Mouse (Mus musculus): ENCODE measurements around the gene Gatad1.
"Not testable (repeated sequence)": the region's sequence is repeated elsewhere in the genome, so short reads cannot be mapped to it uniquely, and the experiment has no call there.

Gene Gatad1

DNA sequence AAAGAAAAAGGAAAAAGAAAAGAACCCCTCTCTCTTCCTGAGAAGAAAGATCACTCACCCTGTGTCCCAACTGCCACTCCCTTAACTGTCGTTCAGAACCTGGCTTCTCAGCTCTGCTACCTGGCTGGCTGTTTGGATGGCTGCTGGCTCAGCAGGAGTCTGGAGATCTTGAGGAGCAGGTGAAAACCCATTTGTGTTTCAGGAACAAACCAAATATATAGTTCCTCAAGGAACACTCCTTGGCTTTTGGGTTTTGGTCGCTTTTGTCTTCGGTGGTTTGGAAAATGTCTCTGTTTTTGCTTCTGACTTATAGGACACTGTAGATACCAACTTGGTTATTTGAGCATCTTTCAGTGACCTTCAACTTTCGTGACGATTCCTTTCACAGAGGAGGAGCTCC, at the start of gene Gatad1:
TSS of gene Gatad1 (minus strand) at position 101 of the 400 bp plus-strand sequence.
- DNase-seq (ENCODE audit: low spot score in 2 of 2) = no peak

DNA sequence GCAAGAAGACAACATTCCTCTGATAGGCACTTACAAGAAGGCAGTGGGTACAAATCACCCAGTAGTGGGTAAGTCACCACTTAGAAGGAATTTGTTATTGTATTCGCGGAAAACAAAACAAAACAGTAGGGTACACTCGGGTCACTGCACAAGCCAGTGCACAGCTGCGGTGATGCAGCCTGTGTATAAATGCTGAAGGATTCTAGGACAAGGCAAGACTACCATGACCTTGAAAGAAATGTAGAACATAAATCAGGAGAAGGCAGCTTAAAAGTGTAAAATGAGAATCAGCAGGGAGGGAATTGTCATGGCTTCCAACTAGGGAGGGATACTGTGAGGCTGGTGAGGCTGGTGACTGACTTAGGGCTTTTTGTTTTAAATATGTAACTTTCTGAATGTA, 45.2 kb upstream of the Gatad1 start:
- DNase-seq (ENCODE audit: low spot score in 2 of 2) = no peak

DNA sequence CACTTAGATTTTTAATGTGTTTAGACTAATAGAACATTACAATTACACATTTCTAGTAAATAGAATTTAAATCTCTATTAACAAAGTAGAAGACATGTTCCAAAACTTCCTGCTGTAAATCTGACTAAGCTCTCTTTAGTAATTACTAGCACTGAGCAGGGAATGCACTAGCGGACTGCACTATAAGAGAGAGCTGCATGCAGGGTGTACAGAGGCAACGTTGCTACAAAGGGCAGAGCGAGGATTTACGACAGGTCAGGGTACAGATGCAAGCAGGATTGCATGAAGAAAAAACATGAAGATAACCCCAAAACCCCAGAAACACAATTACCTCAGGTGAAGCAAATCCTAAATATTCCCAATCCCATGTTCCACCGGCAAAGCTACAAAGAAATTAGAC, 43.0 kb upstream of the Gatad1 start:
- no peak for DNase-seq (ENCODE audit: low spot score in 2 of 2)

- DNase-seq (ENCODE audit: low spot score in 2 of 2) = no peak
Observed at GRCm38 (mm10) chr5:3696031-3696430, 39.0 kb upstream of the Gatad1 start.

DNA sequence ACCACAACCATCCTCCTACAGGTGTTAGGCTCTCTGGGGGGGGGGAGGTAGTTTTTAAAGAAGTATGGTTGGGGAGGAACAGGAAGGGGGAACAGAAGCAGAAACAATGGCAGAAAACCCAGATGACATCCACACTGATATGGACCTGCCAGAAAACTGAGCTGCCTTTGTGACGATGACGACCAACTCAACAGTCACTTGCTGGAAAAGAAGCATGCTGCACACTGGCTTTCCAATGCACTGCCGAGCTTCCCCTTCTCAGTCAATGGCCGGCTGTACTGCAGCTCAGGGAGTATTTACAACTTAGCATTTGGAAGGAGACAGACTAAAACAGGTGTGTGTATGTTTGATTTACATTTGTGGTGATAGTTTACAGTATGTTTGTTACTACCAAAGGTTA, 38.2 kb upstream of the Gatad1 start:
- DNase-seq (ENCODE audit: low spot score in 2 of 2) = peak in 1 of 2 experiments; percentile 51

GRCm38 (mm10) chr5:3692956-3693355, 36.0 kb upstream of the Gatad1 start:
- peak in 1 of 2 experiments; percentile 44 for DNase-seq (ENCODE audit: low spot score in 2 of 2)

- DNase-seq (ENCODE audit: low spot score in 2 of 2) = no peak
Observed at GRCm38 (mm10) chr5:3691283-3691682, 34.3 kb upstream of the Gatad1 start.

DNA sequence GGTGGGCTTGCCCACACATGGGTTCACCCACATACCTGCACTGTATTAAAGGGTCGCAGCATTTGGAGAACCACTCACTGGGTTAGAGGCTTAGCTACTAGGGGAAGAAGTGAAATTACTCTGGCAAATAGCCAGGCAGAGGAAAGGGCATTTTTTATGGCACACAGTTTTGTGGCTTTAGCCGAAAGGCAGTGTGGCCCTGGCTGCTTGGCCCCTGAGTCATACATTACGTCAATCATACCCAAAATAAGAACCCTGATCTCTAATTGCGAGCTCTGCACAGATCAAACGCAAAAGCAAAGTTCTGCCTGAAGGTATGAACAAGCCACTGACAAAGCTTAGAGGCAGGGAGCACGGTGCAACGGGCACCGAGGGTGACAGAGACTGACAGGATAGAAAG, 31.3 kb upstream of the Gatad1 start:
- DNase-seq (ENCODE audit: low spot score in 2 of 2) = no peak

DNA sequence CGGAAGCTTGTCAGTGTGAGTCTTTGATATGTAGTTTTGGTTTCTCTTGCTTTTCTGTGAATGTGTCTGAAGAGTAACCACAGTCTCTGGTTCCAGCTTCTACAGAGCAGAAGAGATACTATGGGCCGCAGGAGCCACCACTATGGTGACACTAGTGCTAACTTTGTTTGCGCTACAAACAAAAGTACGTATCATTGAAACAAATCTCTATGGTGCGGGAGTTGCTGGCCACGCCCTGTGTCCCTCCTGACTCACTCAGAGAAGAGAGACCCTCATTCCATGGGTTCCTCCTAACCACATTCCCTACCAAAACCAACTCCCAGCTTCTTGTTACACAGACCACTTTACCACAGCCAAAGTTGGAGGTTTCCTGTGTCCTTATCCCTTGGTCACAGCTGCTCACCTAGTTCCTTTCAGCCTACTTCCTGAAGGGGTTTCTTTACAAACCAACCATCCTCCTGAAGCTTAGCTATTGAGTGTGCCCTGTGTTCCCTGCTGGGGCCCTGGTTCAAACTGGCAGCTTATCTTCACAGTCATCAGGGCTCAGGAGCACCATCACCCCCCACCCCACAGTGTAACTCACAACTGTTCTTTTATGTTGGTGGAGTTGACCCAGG, 13.1 kb upstream of the Gatad1 start:
- DNase-seq (ENCODE audit: low spot score in 2 of 2) = no peak

DNA sequence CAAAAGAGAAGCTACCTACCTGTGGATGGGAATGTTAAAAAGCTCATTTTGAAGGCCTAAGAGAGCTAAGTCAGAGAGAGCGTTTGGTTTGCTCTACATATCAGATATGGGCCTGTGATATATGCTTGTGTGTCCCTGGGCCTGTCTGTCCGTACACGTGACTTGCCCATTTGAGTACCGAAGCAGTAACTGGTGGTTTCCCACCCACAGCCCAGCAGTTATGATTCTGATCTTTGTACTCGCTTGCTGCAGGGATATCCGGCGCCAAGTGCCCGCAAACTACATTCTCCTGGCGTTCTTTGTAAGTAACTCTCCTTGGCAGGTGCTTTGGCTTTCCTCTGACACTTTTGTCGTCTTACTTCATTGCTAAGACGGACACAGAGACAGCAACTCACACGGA, 9.6 kb upstream of the Gatad1 start:
- no peak for DNase-seq (ENCODE audit: low spot score in 2 of 2)

DNA sequence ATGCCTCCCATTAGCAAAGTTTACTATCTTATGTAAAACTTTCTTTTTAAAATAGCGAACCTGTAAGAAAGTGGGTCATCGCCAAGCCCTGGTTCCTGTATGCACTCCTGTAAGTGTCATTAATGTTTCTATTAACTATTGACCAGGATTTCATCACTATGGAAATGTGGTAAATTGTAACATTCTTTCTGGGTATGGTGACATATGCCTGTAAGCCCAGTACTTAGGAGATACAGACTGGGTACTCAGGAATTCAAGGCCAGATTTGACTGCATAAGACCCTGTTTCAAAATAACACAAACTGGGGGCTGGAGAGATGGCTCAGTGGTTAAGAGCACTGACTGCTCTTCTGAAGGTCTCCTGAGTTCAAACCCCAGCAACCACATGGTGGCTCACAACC, 8.2 kb upstream of the Gatad1 start:
- no peak for DNase-seq (ENCODE audit: low spot score in 2 of 2)

DNA sequence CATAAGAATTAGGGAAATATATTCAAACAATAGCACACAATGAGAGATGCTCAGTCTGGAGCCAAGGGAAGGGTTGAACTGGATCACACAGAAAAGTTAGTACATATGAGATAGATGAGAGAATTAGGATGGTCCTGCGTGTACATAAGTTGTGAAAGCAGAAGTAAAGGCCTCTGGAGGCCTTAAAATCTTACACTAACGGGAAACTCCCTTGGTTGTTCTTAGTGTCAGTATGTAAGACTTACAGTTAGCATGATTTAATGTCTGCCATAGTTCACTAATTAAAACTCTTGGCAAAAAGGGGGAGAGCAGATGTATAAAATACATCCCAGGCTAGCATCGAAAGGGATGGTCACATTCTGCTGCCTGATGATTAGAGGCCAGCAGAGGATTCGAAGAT, 3.2 kb downstream of the Gatad1 start:
- no peak for DNase-seq (ENCODE audit: low spot score in 2 of 2)

DNA sequence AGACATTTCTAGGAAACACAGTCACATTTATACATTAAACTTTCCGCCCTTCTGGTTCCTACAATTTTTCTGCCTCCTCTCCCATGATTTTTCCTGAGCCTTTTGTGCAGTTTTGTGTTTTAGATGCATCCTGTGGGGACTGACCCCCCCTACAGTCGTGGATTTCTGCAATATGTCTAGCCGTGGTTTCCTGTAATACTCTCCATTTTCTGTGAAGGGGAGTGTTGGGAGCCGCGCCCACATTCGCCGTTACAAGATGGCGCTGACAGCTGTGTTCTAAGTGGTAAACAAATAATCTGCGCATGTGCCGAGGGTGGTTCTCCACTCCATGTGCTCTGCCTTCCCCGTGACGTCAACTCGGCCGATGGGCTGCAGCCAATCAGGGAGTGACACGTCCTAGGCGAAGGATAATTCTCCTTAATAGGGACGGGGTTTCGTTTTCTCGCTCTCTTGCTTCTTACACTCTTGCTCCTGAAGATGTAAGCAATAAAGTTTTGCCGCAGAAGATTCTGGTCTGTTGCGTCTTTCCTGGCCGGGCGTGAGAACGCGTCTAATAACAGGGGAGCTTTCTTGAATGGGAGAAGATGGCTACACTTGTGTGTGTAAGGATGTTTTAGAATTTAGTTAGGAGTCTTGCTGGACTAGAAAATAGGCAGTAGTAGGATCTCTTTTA, 3.9 kb downstream of the Gatad1 start:
- DNase-seq (ENCODE audit: low spot score in 2 of 2) = not testable (repeated sequence)

GRCm38 (mm10) chr5:3651621-3652020, 5.4 kb downstream of the Gatad1 start:
- DNase-seq (ENCODE audit: low spot score in 2 of 2) = no peak

DNA sequence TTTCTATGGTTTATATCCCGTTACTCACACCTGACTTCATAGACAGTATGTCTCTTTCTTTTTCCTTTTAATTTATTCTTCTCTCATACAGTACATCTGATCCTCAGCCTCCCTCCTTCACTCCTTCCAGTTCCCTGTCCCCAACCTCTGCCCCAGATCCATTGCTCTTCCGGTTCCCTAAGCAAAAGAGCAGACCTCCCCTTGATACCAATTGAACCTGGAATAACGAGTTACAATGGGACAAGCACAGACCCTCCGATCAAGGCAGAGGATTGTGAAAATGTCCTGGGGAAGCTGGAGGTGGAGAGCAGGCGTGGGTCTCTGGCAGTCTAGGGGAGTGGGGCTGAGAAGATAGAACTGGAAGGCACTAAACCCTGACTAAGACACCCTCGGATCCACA, 6.1 kb downstream of the Gatad1 start, which contains the start of gene Tmbim7:
TSS of gene Tmbim7 (plus strand) at position 301 of the 400 bp plus-strand sequence.
- no peak for DNase-seq (ENCODE audit: low spot score in 2 of 2)

GRCm38 (mm10) chr5:3648849-3649210, 8.2 kb downstream of the Gatad1 start:
- no peak for DNase-seq (ENCODE audit: low spot score in 2 of 2)

- DNase-seq (ENCODE audit: low spot score in 2 of 2) = peak in 1 of 2 experiments; percentile 48
Observed at GRCm38 (mm10) chr5:3648206-3648848, 8.7 kb downstream of the Gatad1 start.

GRCm38 (mm10) chr5:3647708-3648121, 9.3 kb downstream of the Gatad1 start:
- DNase-seq (ENCODE audit: low spot score in 2 of 2) = peak; percentile 89 to 92

DNA sequence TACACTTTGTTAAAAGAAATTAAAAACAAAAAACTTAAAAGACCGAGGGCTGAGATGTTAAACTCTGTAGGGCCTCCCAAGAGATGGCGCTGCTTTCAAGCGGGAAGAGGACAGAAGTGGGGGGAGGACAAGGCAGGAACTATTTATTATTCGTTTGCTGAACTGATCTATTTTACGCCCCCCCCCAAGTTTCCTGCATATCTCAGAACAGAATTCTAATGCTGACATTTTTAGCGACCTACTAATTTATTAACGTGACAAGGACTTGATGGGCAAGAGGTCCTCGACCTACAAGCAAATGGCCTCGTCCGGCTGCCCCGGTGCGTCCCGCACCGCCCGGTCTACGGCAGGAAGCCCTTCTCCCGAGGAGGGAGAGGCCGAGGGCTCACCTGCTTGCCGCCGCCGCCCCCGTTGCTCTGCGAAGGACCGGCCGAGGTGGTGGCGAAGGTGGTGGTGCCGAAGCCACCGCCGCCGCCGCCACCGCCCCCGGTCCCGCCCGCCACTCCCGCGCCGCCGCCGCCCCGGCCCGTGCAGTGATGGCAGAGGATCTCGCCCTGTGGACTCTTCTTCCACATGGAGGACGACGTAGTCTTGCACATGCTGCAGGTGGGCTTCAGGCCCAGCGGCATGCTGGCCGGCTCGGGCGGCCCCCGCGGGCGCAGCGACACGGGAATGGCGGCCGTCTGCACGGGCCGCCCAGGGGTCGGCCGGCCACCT, 9.8 kb downstream of the Gatad1 start:
- DNase-seq (ENCODE audit: low spot score in 2 of 2) = peak; percentile 56 to 84

DNA sequence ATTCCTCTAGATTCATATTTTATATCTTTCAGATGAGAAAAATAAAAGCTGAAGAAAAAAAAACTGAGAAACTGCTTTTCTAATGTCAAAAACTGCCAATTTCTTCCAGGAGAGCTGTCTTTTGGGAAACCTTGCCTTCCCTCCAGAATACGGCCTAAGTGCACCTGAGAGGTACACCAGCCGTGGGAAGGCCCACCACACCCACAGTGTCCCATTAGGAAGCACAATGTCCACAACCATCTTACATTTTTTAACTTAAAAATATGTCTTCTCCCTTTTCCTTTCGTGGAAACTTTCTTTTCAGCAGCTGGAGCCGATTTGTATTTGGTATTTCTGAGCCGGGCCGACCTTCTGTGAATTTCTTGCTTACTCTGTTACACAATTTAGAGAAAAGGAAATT, 10.4 kb downstream of the Gatad1 start:
- DNase-seq (ENCODE audit: low spot score in 2 of 2) = no peak

- peak in 1 of 2 experiments; percentile 46 for DNase-seq (ENCODE audit: low spot score in 2 of 2)
Observed at GRCm38 (mm10) chr5:3645326-3645725, 11.7 kb downstream of the Gatad1 start.

DNA sequence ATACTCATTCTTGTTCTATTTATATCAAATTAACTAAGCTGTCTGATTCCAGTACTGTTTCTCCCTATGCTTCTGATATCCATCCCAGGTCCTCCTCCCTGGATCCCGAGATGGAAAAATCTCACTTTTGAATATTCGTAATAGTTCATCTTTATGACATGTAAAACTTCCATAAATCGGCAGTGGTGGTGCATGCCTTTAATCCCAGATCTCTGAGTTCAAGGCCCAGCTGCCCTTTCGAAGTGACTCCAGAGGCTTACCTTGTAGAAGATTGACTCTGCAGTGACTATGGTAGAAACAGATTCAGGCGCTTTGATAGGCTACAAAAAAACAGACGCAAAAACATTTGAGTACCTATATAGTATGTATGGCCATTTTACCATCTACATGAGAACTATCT, 12.4 kb downstream of the Gatad1 start:
- DNase-seq (ENCODE audit: low spot score in 2 of 2) = no peak

Data from spleen, postnatal 4 days (tissue).